Mouse (Mus musculus): Measurements from ENCODE around the gene Smarcb1. TPM values are rescaled to one million over a fixed set of nuclear protein-coding genes. Genes with fewer than 3 reads are reported as not detected.
A peak's percentile ranks its signal among the peaks of the same experiment; 100 is the strongest.

The Smarcb1 gene
- total and polyA plus RNA-seq, 2 experiments from 2014 or later: 173 to 246 TPM

- WGBS: 61% methylated on average over 9 of the region's 9 CpGs
- H3K4me1 ChIP-seq (ENCODE audit: insufficient read depth): 0 out of 2 replicates have a peak, but pooled peaks cover 4% of the 10 kb centered on the region
- H3K9ac ChIP-seq: no peak overlapping the region
- no peaks in the 10 kb centered on the region for H3K36me3 ChIP-seq (ENCODE audit: insufficient read depth)
- H3K27me3 ChIP-seq (ENCODE audit: insufficient read depth, low read length): no peaks in the 10 kb centered on the region; the same call in 1 of the 2 replicates
- H3K27ac ChIP-seq (ENCODE audit: low read depth, low read length): no peak overlapping the region
- ATAC-seq: no peak
- DNase-seq: no peak
- H3K9me3 ChIP-seq (ENCODE audit: low read length): no peaks in the 10 kb centered on the region
- no peak overlapping the region for H3K4me2 ChIP-seq (ENCODE audit: low read depth)
- no peak overlapping the region for H3K4me3 ChIP-seq (ENCODE audit: low read depth, low read length)
- TF ChIP-seq CTCF (IDR thresholded peaks at IDR 0.05; ENCODE audit: low read depth): no peak
Measured at GRCm38 (mm10) chr10:75939481-75940234, 18.2 kb upstream of the Smarcb1 start.

- Histone ChIP-seq H3K36me3 (ENCODE audit: insufficient read depth) (no peaks in the 10 kb centered on the region), H3K4me3 (ENCODE audit: low read depth, low read length) (no peak overlapping the region), H3K27ac (ENCODE audit: low read depth, low read length) (no peak overlapping the region), H3K4me1 (ENCODE audit: insufficient read depth) (peaks cover 1% of the 10 kb centered on the region; the same call in 1 of the 2 replicates), H3K9me3 (ENCODE audit: low read length) (no peaks in the 10 kb centered on the region), H3K4me2 (ENCODE audit: low read depth) (no peak overlapping the region), H3K27me3 (ENCODE audit: insufficient read depth, low read length) (no peaks in the 10 kb centered on the region; the same call in 1 of the 2 replicates), H3K9ac (no peak overlapping the region)
- 63% methylated on average over 10 of the region's 10 CpGs for WGBS
- ATAC-seq (no peak), DNase-seq (no peak)
- no peak for TF ChIP-seq CTCF (IDR thresholded peaks at IDR 0.05; ENCODE audit: low read depth)
Measured at GRCm38 (mm10) chr10:75937851-75938643, 16.6 kb upstream of the Smarcb1 start.

DNA sequence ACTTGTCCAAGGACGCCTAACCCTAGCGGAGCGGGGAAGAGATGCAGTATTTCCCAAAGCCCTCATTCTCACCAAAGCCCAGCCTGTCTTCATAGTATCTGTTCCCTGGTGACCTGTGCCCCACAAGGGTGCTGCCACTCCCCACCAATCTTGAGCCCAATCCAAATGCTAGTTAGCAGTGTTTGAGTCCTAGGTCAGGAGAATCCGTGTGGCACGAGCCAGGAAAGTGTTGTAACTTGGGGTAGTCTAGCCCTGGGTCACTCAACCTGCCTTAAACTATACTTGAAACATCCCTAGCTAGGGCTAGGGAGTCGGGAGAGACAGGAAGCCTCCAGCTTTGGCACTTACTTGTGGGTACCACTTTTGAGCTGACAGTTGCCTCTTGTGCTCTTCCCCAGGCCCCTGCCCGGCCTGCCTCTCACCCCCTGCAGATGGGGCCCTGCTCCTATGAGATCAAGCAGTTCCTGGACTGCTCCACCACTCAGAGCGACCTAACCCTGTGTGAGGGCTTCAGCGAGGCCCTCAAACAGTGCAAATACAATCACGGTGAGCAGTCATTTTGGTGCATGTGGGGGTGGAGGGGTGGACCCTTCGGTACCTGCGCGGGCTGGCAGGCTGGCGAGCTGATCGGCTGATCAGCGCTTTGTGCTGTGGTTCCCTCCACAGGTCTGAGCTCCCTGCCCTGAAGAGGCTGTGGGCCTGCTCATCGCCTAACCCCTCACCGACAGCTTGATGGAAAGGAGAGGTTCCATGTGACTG is 15.7 kb upstream of the Smarcb1 start:
- TF ChIP-seq CTCF (IDR thresholded peaks at IDR 0.05; ENCODE audit: low read depth): no peak
- Histone ChIP-seq H3K9ac (no peak overlapping the region), H3K9me3 (ENCODE audit: low read length) (no peaks in the 10 kb centered on the region), H3K4me3 (ENCODE audit: low read depth, low read length) (no peak overlapping the region), H3K4me2 (ENCODE audit: low read depth) (peak overlapping the region; percentile 19; the same call in 1 of the 2 replicates), H3K4me1 (ENCODE audit: insufficient read depth) (peaks cover 9% of the 10 kb centered on the region; the same call in 1 of the 2 replicates), H3K36me3 (ENCODE audit: insufficient read depth) (no peaks in the 10 kb centered on the region), H3K27me3 (ENCODE audit: insufficient read depth, low read length) (no peaks in the 10 kb centered on the region; the same call in 1 of the 2 replicates), H3K27ac (ENCODE audit: low read depth, low read length) (no peak overlapping the region)
- no peak for ATAC-seq
- WGBS: 43% methylated on average over 18 of the region's 18 CpGs
- DNase-seq: no peak

DNA sequence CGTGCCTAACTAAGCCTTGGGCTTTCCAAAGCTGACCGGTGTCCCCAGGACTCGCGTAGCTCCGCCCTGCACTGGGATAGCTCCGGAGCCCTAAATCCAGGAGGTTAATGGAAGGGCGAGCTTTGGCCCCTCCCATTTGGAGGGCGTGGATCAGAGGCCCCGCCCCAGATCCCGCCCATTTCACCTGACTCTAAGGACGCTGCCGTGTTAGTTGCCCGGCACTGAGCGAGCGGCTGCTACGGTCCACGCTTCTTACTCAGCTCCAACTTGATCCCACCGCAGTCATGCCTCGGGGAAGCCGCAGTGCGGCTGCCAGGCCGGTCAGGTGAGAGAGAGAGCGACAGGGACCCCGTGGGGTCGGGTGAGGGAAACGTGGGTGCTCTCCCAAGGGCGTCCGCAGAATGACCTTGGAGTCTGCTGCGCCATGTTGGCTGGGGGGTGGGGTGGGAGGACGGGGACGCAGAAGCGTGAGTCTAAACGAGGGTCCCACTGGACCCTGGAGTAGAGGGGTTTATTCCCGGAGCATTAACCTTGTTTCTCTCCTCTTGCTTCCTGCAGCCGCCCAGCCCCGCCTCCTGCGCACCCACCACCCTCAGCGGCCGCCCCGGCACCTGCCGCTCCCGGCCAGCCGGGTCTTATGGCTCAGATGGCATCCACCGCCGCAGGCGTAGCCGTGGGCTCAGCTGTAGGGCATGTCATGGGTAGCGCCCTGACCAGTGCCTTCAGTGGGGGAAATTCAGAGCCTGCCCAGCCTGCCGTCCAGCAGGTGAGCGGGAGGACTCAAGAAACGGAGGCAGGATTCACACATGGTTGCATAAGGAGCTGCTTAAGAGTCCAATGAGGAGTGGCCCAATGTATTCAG is 14.5 kb upstream of the Smarcb1 start, which contains the start of gene Mmp11:
Gene Mmp11 (minus strand): TSS at position 817 of the 862 bp plus-strand sequence.
- H3K4me1 ChIP-seq (ENCODE audit: insufficient read depth): peaks cover 17% of the 10 kb centered on the region
- no peaks in the 10 kb centered on the region for H3K9me3 ChIP-seq (ENCODE audit: low read length)
- H3K4me3 ChIP-seq (ENCODE audit: low read depth, low read length): peak within 1 kb of the TSS; percentile 45
- H3K4me2 ChIP-seq (ENCODE audit: low read depth): peak within 1 kb of the TSS; percentile 76
- no peaks in the 10 kb centered on the region for H3K36me3 ChIP-seq (ENCODE audit: insufficient read depth)
- WGBS: 2% methylated on average over 49 of the region's 51 CpGs
- no peak within 1 kb of the TSS for H3K27ac ChIP-seq (ENCODE audit: low read depth, low read length)
- H3K9ac ChIP-seq: peak within 1 kb of the TSS; percentile 59
- TF ChIP-seq CTCF (IDR thresholded peaks at IDR 0.05; ENCODE audit: low read depth): no peak
- DNase-seq (peak; percentile 63), ATAC-seq (peak; percentile 32)
- no peaks in the 10 kb centered on the region; the same call in 1 of the 2 replicates for H3K27me3 ChIP-seq (ENCODE audit: insufficient read depth, low read length)

GRCm38 (mm10) chr10:75934991-75935390 is 13.6 kb upstream of the Smarcb1 start:
- no peak for DNase-seq
- peak overlapping the region; percentile 76 for H3K4me2 ChIP-seq (ENCODE audit: low read depth)
- H3K9ac ChIP-seq: no peak overlapping the region
- no peak for ATAC-seq
- H3K27me3 ChIP-seq (ENCODE audit: insufficient read depth, low read length): no peaks in the 10 kb centered on the region; the same call in 1 of the 2 replicates
- H3K9me3 ChIP-seq (ENCODE audit: low read length): no peaks in the 10 kb centered on the region
- no peak overlapping the region for H3K27ac ChIP-seq (ENCODE audit: low read depth, low read length)
- no peak overlapping the region for H3K4me3 ChIP-seq (ENCODE audit: low read depth, low read length)
- TF ChIP-seq CTCF (IDR thresholded peaks at IDR 0.05; ENCODE audit: low read depth): no peak
- H3K4me1 ChIP-seq (ENCODE audit: insufficient read depth): peaks cover 17% of the 10 kb centered on the region
- WGBS: 73% methylated on average over 1 of the region's 1 CpGs
- no peaks in the 10 kb centered on the region for H3K36me3 ChIP-seq (ENCODE audit: insufficient read depth)

DNA sequence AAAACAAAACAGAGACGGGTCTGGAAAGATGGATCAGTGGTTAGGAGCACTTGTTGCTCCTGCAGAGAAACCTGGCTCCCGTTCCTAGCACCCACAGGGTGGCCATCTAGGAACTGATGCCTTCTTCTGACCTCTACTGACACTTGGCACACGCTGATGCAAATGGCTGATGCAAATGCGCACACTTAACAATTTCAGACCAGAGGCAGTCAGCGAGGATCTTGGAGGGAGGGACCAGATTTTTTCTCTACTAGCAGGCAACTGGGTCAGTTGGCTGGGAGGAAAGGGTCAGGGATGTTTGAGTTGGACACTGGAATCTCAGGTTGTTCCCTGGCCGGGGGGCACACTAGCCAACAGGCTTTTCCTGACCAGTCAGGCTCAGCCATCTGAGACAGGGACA is 11.5 kb upstream of the Smarcb1 start, which contains the start of gene Chchd10:
Gene Chchd10 (plus strand): TSS at position 240 of the 400 bp plus-strand sequence.
- WGBS: 29% methylated on average over 6 of the region's 6 CpGs
- TF ChIP-seq CTCF (IDR thresholded peaks at IDR 0.05; ENCODE audit: low read depth): no peak
- H3K27ac ChIP-seq (ENCODE audit: low read depth, low read length): peak within 1 kb of the TSS; percentile 78
- ATAC-seq (no peak), DNase-seq (no peak)
- peak within 1 kb of the TSS; percentile 97 for H3K4me2 ChIP-seq (ENCODE audit: low read depth)
- peak within 1 kb of the TSS; percentile 49 for H3K4me3 ChIP-seq (ENCODE audit: low read depth, low read length)
- no peaks in the 10 kb centered on the region for H3K9me3 ChIP-seq (ENCODE audit: low read length)
- peak within 1 kb of the TSS; percentile 80 for H3K9ac ChIP-seq
- no peaks in the 10 kb centered on the region for H3K27me3 ChIP-seq (ENCODE audit: insufficient read depth, low read length)
- H3K36me3 ChIP-seq (ENCODE audit: insufficient read depth): peaks cover 1% of the 10 kb centered on the region; the same call in 1 of the 2 replicates
- H3K4me1 ChIP-seq (ENCODE audit: insufficient read depth): peaks cover 17% of the 10 kb centered on the region

All from forebrain, postnatal 0 days (tissue).